Mouse (Mus musculus): ENCODE measurements around the gene Tmem232. TPM values are rescaled to one million over a fixed set of nuclear protein-coding genes. Genes with fewer than 3 reads are reported as not detected.

Tmem232 gene
- polyA plus RNA-seq, 1 experiment from 2014 or later, result not detected

Small RNA genes lying within 50 kb of the gene (microRNA-seq; reads per million reads assigned to microRNA genes)
- gene Gm25731, result not detected

Other genes with a start within 250 kb of the Tmem232 start
- 84.0 and 93.8 TPM in 2 replicates for gene Vapa, start 72.8 kb upstream of the Tmem232 start, polyA plus RNA-seq (2015; fragmentation: Nextera tagmentation; extraction: Ambion mirVana)
- gene Txndc2, start 101.4 kb upstream of the Tmem232 start, polyA plus RNA-seq (2015; fragmentation: Nextera tagmentation; extraction: Ambion mirVana), result not detected in 2 replicates
- gene Rab31, start 232.0 kb upstream of the Tmem232 start, polyA plus RNA-seq (2015; fragmentation: Nextera tagmentation; extraction: Ambion mirVana), result 6.5 and 7.2 TPM in 2 replicates
- gene Ppp4r1, start 241.8 kb upstream of the Tmem232 start, polyA plus RNA-seq (2015; fragmentation: Nextera tagmentation; extraction: Ambion mirVana), result 8.0 TPM in 2 replicates

Data from liver, postnatal 0 days (tissue).